ENCODE assay signal across 9 mouse cellular contexts in the genomic region with DNA sequence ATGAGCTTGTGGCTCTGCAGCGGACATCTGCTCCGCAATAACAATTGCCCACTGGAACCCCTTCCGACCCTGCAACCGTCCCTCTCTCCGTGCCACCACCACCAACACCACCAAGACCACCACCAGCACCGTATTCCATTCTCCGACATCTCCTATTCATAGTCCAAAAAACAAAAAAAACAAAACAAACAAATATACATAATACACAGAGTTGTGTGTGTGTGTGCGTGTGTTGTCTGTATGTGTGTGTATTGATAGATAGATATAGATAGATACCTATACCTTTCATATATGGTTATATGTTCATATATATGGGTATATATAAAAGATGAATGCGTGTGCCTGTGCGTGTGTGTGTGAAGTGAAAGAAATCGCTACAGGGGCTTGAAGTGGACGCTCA. TPM values are rescaled to one million over a fixed set of nuclear protein-coding genes. Genes with fewer than 3 reads are reported as not detected.
A peak's percentile ranks its signal among the peaks of the same experiment; 100 is the strongest.
DNase-seq lines count a peak whose midpoint lies in the region; ATAC-seq and TF ChIP-seq lines count a peak whose summit lies in the region.
"Not testable (repeated sequence)": the region's sequence is repeated elsewhere in the genome, so short reads cannot be mapped to it uniquely, and the experiment has no call there.
"Had no signal": no experiment of that assay in that cellular context is flagged by ENCODE, and none has a peak within 500 bp of the region (broad histone marks: within the 10 kb centered on the region; RNA-seq: fewer than 3 reads in every experiment).

No protein-coding gene starts in this region.

- not testable (repeated sequence) for TF ChIP-seq CTCF in forebrain, postnatal 0 days (IDR thresholded peaks at IDR 0.05; ENCODE audit: low read depth); heart, postnatal 0 days (IDR thresholded peaks at IDR 0.05; ENCODE audit: low read depth); lung, postnatal 0 days (IDR thresholded peaks at IDR 0.05)

- not testable (repeated sequence) for ATAC-seq in embryonic facial prominence, embryonic 14.5 days (ENCODE audit: low read depth); forebrain, postnatal 0 days; heart, postnatal 0 days (ENCODE audit: insufficient read depth, low read depth); limb, embryonic 13.5 days (ENCODE audit: low FRiP score, low read depth); lung, postnatal 0 days; neural tube, embryonic 11.5 days (ENCODE audit: insufficient read depth, low FRiP score, low TSS enrichment)

- not testable (repeated sequence) for H3K4me1 ChIP-seq in embryonic facial prominence, embryonic 14.5 days (ENCODE audit: control insufficient read depth, insufficient read depth, low read length); forebrain, postnatal 0 days (ENCODE audit: insufficient read depth); heart, postnatal 0 days (ENCODE audit: control insufficient read depth, insufficient read depth); limb, embryonic 13.5 days; lung, postnatal 0 days (ENCODE audit: insufficient read depth, low read depth, low read length); neural tube, embryonic 11.5 days (ENCODE audit: control insufficient read depth, insufficient read depth, low read length)

- H3K27me3 ChIP-seq in embryonic facial prominence, embryonic 14.5 days (replicated peaks; ENCODE audit: control insufficient read depth, insufficient read depth, low read length): peaks cover 23% of the 10 kb centered on the region
- H3K27me3 ChIP-seq in forebrain, postnatal 0 days (ENCODE audit: insufficient read depth, low read length); lung, postnatal 0 days (replicated peaks; ENCODE audit: insufficient read depth, low read length): not testable (repeated sequence)
- peaks cover 25% of the 10 kb centered on the region for H3K27me3 ChIP-seq in heart, postnatal 0 days (ENCODE audit: control insufficient read depth, insufficient read depth, low read length)
- H3K27me3 ChIP-seq in limb, embryonic 13.5 days: peaks cover 41% of the 10 kb centered on the region
- peaks cover 22% of the 10 kb centered on the region for H3K27me3 ChIP-seq in neural tube, embryonic 11.5 days (ENCODE audit: control insufficient read depth, insufficient read depth, low read length)

- TF ChIP-seq EP300 in heart, postnatal 0 days (IDR thresholded peaks at IDR 0.05; ENCODE audit: low read depth); lung, postnatal 0 days (IDR thresholded peaks at IDR 0.05): not testable (repeated sequence)

- not testable (repeated sequence) for H3K36me3 ChIP-seq in embryonic facial prominence, embryonic 14.5 days (ENCODE audit: control insufficient read depth, insufficient read depth, low read length); forebrain, postnatal 0 days (ENCODE audit: insufficient read depth); heart, postnatal 0 days (replicated peaks; ENCODE audit: control insufficient read depth, insufficient read depth, low read length); limb, embryonic 13.5 days; lung, postnatal 0 days (ENCODE audit: insufficient read depth, low read length); neural tube, embryonic 11.5 days (ENCODE audit: control insufficient read depth, insufficient read depth, low read length)

- H3K4me3 ChIP-seq in embryonic facial prominence, embryonic 14.5 days (ENCODE audit: low read depth, low read length); heart, postnatal 0 days (ENCODE audit: low read depth, low read length); limb, embryonic 13.5 days: not testable (repeated sequence)
- H3K4me3 ChIP-seq in forebrain, postnatal 0 days (ENCODE audit: low read depth, low read length): peak overlapping the region; percentile 18; the same call in 1 of the 2 replicates
- 0 out of 2 replicates have a peak overlapping the region, but pooled peaks have one; percentile 10 for H3K4me3 ChIP-seq in lung, postnatal 0 days (ENCODE audit: low read depth, low read length)
- 0 out of 2 replicates have a peak overlapping the region, but pooled peaks have one; percentile 2 for H3K4me3 ChIP-seq in neural tube, embryonic 11.5 days (ENCODE audit: low read depth, low read length)

- H3K4me2 ChIP-seq in embryonic facial prominence, embryonic 14.5 days (ENCODE audit: low read depth, low read length): peak overlapping the region; percentile 20; the same call in 1 of the 2 replicates
- H3K4me2 ChIP-seq in forebrain, postnatal 0 days (ENCODE audit: low read depth): peak overlapping the region; percentile 43
- 0 out of 2 replicates have a peak overlapping the region, but pooled peaks have one; percentile 6 for H3K4me2 ChIP-seq in heart, postnatal 0 days (ENCODE audit: low read depth, low read length)
- H3K4me2 ChIP-seq in limb, embryonic 13.5 days (replicated peaks): peak overlapping the region; percentile 35
- not testable (repeated sequence) for H3K4me2 ChIP-seq in lung, postnatal 0 days (replicated peaks; ENCODE audit: low read depth, low read length); neural tube, embryonic 11.5 days (ENCODE audit: low read depth)

- H3K27ac ChIP-seq in embryonic facial prominence, embryonic 14.5 days (replicated peaks; ENCODE audit: low read depth, low read length); forebrain, postnatal 0 days (ENCODE audit: low read depth, low read length); heart, postnatal 0 days (ENCODE audit: low read depth); limb, embryonic 13.5 days; lung, postnatal 0 days (ENCODE audit: low read length); neural tube, embryonic 11.5 days (ENCODE audit: low read depth, low read length): not testable (repeated sequence)

- H3K9me3 ChIP-seq in embryonic facial prominence, embryonic 14.5 days (ENCODE audit: control insufficient read depth, low read length); forebrain, postnatal 0 days (ENCODE audit: low read length); heart, postnatal 0 days (replicated peaks; ENCODE audit: control insufficient read depth, low read length); limb, embryonic 13.5 days; lung, postnatal 0 days (ENCODE audit: low read length); neural tube, embryonic 11.5 days (ENCODE audit: control insufficient read depth, low read length): not testable (repeated sequence)

- 25% methylated on average over 11 of the region's 12 CpGs for WGBS in embryonic facial prominence, embryonic 14.5 days
- 21% methylated on average over 11 of the region's 12 CpGs for WGBS in forebrain, postnatal 0 days
- WGBS in heart, postnatal 0 days: 22% methylated on average over 11 of the region's 12 CpGs
- WGBS in limb, embryonic 13.5 days: 24% methylated on average over 12 of the region's 12 CpGs
- WGBS in lung, postnatal 0 days: 28% methylated on average over 11 of the region's 12 CpGs
- WGBS in neural tube, embryonic 11.5 days: 22% methylated on average over 11 of the region's 12 CpGs

- DNase-seq in embryonic facial prominence, embryonic 14.5 days (ENCODE audit: low spot score); forebrain, postnatal 0 days; heart, postnatal 0 days (ENCODE audit: low spot score); lung, postnatal 0 days (ENCODE audit: low spot score): not testable (repeated sequence)
- DNase-seq in induced T-regulatory cell, adult 2 months (ENCODE audit: low read depth): peak; percentile 25
- DNase-seq in neural tube, embryonic 11.5 days (ENCODE audit: low spot score): peak; percentile 20

- H3K9ac ChIP-seq in embryonic facial prominence, embryonic 14.5 days (ENCODE audit: low read depth, low read length); forebrain, postnatal 0 days; heart, postnatal 0 days (replicated peaks; ENCODE audit: low read depth, low read length); limb, embryonic 13.5 days; lung, postnatal 0 days (replicated peaks; ENCODE audit: low read depth); neural tube, embryonic 11.5 days (ENCODE audit: low read length): not testable (repeated sequence)

RNA-seq across cellular contexts. Expression of gene Fcgr3, which starts 13.7 kb away (rescaled TPM):
- 20.5 and 25.0 TPM in 2 replicates for polyA plus RNA-seq in embryonic facial prominence, embryonic 14.5 days (2014; fragmentation: Nextera tagmentation; extraction: Ambion mirVana)
- total RNA-seq in forebrain, postnatal 0 days (2014; rRNA removed): 13.5 and 14.9 TPM in 2 replicates
- 13.9 and 14.6 TPM in 2 replicates for polyA plus RNA-seq in forebrain, postnatal 0 days (2015; fragmentation: Nextera tagmentation; extraction: Ambion mirVana)
- 11.8 and 13.7 TPM in 2 replicates for total RNA-seq in heart, postnatal 0 days (2014; rRNA removed; ENCODE audit: low replicate concordance)
- polyA plus RNA-seq in heart, postnatal 0 days (2015; fragmentation: Nextera tagmentation; extraction: Ambion mirVana): 8.2 and 10.8 TPM in 2 replicates
- polyA plus RNA-seq in limb, embryonic 13.5 days (2015; fragmentation: Nextera tagmentation; extraction: Ambion mirVana): 8.7 and 9.2 TPM in 2 replicates
- 29.3 and 37.4 TPM in 2 replicates for polyA plus RNA-seq in lung, postnatal 0 days (2015; fragmentation: Nextera tagmentation; extraction: Ambion mirVana)
- polyA plus RNA-seq in neural tube, embryonic 11.5 days (2014; fragmentation: Nextera tagmentation; extraction: Ambion mirVana): 5.6 and 6.7 TPM in 2 replicates

RNA-seq across cellular contexts. Expression of gene Cfap126, which starts 35.3 kb away (rescaled TPM):
- polyA plus RNA-seq in embryonic facial prominence, embryonic 14.5 days (2014; fragmentation: Nextera tagmentation; extraction: Ambion mirVana): 4.4 and 12.3 TPM in 2 replicates
- 1.7 and 2.4 TPM in 2 replicates for total RNA-seq in forebrain, postnatal 0 days (2014; rRNA removed)
- polyA plus RNA-seq in forebrain, postnatal 0 days (2015; fragmentation: Nextera tagmentation; extraction: Ambion mirVana): 11.7 and 13.7 TPM in 2 replicates
- total RNA-seq in heart, postnatal 0 days (2014; rRNA removed; ENCODE audit: low replicate concordance): 3.7 TPM in 1 of 2 replicates, not detected in the other
- 2.2 and 3.5 TPM in 2 replicates for polyA plus RNA-seq in heart, postnatal 0 days (2015; fragmentation: Nextera tagmentation; extraction: Ambion mirVana)
- 0.86 and 1.5 TPM in 2 replicates for polyA plus RNA-seq in limb, embryonic 13.5 days (2015; fragmentation: Nextera tagmentation; extraction: Ambion mirVana)
- polyA plus RNA-seq in lung, postnatal 0 days (2015; fragmentation: Nextera tagmentation; extraction: Ambion mirVana): 32.2 and 33.2 TPM in 2 replicates
- 2.2 and 2.8 TPM in 2 replicates for polyA plus RNA-seq in neural tube, embryonic 11.5 days (2014; fragmentation: Nextera tagmentation; extraction: Ambion mirVana)
- total RNA-seq: ES-E14 had no signal

RNA-seq across cellular contexts. Expression of gene Fcgr4, which starts 59.7 kb away (rescaled TPM):
- 0.81 and 0.92 TPM in 2 replicates for polyA plus RNA-seq in embryonic facial prominence, embryonic 14.5 days (2014; fragmentation: Nextera tagmentation; extraction: Ambion mirVana)
- total RNA-seq in forebrain, postnatal 0 days (2014; rRNA removed): 0.76 TPM in 1 of 2 replicates, not detected in the other
- polyA plus RNA-seq in forebrain, postnatal 0 days (2015; fragmentation: Nextera tagmentation; extraction: Ambion mirVana): 0.44 and 0.67 TPM in 2 replicates
- 0.23 and 1.7 TPM in 2 replicates for total RNA-seq in heart, postnatal 0 days (2014; rRNA removed; ENCODE audit: low replicate concordance)
- polyA plus RNA-seq in heart, postnatal 0 days (2015; fragmentation: Nextera tagmentation; extraction: Ambion mirVana): 0.60 and 1.0 TPM in 2 replicates
- polyA plus RNA-seq in limb, embryonic 13.5 days (2015; fragmentation: Nextera tagmentation; extraction: Ambion mirVana): 0.34 and 0.64 TPM in 2 replicates
- polyA plus RNA-seq in lung, postnatal 0 days (2015; fragmentation: Nextera tagmentation; extraction: Ambion mirVana): 3.3 and 4.0 TPM in 2 replicates
- 0.19 and 0.26 TPM in 2 replicates for polyA plus RNA-seq in neural tube, embryonic 11.5 days (2014; fragmentation: Nextera tagmentation; extraction: Ambion mirVana)
- total RNA-seq: gastrocnemius, adult 8-10 months had no signal
